Mouse (Mus musculus): ENCODE data around the gene Mroh2a.
A peak's percentile ranks its signal among the peaks of the same experiment; 100 is the strongest.

Mroh2a gene

DNA sequence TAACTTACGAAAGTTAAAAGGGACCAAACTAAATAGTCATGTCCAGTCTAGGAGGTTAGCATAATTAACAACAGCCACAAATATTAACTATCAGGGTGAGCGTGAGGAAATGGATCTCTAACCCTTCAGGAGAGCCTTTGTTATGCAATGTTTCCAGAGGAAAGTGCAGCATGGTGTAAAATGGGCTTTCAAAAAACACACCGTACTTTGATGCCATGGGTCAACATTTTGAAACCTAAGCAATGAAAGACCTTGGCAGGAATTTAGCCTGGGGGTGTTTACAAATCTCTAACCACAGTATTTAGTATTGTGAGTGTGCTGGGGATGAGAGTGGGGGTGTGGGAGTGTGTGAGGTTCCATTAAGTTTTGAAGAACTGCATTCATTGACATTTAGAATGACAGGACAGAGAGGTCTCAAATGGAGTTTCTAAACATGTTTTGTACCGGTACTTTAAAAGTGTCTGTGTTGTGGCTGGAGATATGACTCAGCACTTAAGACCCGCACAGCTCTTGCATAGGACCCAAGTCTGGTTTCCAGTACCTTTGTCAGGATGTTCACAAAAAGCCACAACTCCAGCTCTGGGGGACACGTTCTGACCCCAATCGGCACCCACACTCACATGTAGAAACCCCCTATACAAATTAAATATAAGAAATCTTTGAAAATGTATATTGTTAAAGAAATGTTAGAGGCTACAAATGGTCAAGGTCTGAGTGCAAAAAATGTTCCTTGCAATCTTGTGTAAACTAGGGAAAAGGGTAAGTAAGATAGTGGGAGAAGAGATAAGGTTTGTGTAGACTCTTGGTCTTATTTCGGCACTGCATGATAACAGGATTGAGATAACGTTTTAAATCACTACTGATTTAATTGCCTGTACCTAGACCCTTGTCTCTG lies 52.6 kb downstream of the Mroh2a start:
- DNase-seq, result no peak

- DNase-seq, result no peak
Measured at GRCm38 (mm10) chr1:88280006-88280690, 53.4 kb downstream of the Mroh2a start.

- DNase-seq, result no peak
Measured at GRCm38 (mm10) chr1:88282301-88282700, 55.5 kb downstream of the Mroh2a start.

DNA sequence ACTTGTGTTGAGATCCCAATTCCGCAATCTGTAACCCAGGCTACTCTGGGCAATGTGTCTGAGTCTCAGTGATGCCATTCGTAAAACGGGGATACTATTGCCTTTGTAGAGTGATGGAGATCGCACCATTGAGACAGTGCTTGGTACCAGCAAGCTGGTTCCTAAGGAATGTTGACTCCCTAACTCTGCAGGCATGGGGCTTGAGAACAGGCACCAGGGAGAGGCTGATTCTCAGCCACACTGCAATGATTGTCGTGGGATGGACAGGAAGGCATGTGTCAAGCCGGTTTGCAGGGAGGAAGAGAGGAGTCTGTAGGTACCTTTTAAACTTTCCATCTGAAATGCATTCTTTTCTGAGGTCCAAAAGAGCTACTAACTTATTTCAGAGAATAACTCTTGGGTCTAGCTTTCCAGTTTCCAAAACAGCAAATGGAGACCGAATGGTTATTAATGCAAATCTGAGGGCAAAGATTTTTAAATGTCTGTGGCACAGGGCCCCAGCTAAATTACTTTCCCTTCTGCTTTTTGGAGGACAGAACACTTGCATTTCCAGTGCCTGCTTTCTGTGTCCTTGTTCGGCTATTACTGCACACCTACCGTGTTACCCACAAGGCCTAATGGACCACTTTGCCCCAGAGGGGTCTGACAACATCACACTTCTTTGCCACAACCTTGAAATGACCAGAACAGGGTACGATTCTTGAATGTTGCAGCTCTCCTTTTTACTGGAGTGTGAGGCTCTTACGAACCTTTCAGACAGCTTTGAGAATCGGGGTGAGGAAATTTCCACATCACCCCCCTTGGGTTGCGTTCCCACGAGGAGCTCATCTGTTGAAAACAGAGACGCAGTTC lies 56.8 kb downstream of the Mroh2a start:
- no peak for DNase-seq

DNA sequence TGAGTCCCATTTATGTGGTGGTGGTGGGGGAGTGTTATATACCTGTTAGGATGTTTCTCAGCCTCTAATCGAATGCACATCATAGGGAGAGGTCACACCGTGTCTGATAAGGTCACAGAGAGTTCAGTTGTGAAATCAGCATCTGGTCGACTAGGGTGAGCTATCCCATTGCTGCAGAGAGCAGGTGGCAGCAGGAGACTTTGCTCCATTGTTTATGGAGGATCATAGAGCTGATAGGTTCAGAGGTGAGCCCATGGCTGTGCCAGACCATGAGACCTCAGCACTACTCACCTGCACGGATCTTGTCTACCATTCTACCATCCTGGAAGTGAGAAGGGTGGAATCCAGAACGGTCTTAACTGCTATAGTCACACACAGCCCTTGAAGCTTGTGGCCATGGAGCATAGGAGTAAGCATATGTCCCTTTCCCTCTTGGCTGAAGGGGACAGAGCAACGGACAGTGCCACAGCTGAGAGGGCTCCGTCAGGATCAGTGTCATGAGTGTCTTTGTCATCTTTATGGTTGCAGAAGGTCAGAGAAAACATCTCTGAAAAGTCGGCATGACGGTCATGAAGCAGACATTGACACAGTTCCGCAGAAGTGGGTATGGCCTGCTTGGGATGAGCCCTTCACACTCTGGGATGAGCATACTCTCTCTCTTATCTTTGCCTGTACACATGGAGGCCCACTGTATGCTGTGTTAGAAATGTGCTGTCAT lies 57.6 kb downstream of the Mroh2a start:
- no peak for DNase-seq

GRCm38 (mm10) chr1:88284946-88285320 lies 58.1 kb downstream of the Mroh2a start:
- DNase-seq, result no peak

GRCm38 (mm10) chr1:88285652-88286051 lies 58.9 kb downstream of the Mroh2a start:
- no peak for DNase-seq

DNA sequence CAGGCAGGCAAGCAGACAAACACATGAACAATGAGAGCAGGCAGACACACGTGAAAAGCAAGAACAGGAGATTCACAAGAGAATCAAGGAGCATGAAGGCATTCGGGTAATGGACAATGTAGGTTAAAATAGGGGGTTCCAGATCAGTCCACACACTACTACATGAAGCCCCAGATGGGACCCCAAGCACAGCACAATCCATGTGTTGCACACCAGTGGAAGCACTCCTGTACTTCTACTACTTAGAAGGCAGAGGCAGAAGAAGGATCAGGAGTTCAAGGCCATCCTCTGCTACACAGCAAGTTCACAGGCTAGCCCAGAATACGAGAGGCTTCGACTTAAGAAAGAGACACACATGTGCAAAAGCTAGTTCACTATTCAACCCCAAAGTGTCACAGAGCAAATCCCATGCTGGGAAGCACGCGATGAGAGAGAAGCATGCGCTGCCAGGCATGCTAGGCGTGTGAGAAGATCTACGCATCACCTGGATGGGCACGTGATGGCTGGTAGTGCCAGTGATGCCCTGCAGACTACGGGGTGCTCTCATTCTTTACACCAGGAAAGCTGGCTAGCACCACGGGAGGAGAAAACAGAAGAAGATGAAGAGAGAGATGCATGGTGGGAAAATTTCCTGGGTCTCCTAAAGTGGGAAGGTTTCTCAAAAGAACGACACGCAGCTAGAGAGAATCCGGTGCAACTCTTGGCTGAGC lies 59.5 kb downstream of the Mroh2a start:
- no peak for DNase-seq

GRCm38 (mm10) chr1:88286887-88287696 lies 60.3 kb downstream of the Mroh2a start:
- DNase-seq, result no peak

DNA sequence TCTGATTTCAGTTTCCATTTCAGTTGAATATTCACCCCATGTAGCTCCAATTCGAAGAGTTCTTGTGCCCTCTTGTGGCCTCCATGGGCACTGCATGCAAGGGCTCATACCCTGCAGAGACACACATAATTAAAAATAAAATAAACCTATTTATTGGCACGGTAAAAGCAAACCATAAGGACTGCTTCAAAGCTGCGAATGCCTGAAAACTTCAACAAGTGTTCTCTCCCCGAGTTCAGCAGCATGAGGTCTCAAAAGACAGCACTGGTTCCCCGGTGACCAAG lies 60.9 kb downstream of the Mroh2a start:
- peak; percentile 78 for DNase-seq

GRCm38 (mm10) chr1:88288056-88288788 lies 61.4 kb downstream of the Mroh2a start:
- no peak for DNase-seq

- DNase-seq, result no peak
Measured at GRCm38 (mm10) chr1:88288789-88289127, 62.0 kb downstream of the Mroh2a start.

DNA sequence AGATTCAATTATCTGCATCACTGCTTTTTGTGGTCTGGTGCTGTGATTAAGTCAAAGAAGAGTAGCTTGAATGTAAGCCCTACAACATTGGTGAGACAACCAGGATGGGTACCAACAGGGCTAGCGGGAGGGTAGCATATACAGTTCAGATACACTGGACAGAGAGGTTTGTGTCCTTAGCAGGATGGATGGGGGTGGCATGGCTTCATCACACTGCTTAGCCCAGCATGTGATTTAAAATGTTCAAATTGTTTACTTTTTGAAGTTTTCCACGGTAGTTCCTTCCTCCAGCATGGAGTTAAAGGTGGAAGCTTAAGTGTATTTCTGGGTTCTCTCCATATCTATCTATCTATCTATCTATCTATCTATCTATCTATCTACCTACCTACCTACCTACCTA lies 62.4 kb downstream of the Mroh2a start:
- DNase-seq, result no peak

GRCm38 (mm10) chr1:88289917-88290316 lies 63.1 kb downstream of the Mroh2a start:
- peak; percentile 73 for DNase-seq

- no peak for DNase-seq
Measured at GRCm38 (mm10) chr1:88290511-88290910, 63.7 kb downstream of the Mroh2a start.

DNA sequence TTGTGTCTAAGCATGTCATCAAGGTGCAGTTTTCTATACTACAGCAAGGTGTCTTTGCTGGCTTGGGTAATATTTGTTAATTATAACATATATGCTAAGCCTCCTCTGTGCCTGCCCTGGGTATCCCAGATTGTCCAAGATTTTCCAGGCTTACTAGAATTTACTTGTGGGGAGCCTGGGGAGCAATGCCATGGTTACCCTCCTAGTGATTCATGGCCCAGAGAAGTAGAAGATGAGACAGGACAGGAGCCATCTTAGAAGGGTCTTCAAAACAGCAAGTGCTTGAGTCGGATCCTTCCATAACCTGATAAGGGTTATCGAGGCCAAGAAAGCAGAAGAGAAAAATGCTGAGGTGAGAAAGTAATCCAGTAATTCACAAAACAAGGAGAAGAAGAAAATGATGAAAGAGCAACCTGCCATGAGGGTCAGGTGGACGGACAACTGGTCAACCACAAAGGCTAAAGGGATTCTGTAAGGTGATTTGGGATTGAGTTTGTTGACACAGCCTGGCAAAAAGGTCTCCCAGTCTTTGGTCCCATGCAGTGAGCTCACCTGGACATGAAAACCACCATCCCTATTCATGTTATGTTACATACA lies 64.7 kb downstream of the Mroh2a start:
- no peak for DNase-seq

- no peak for DNase-seq
Measured at GRCm38 (mm10) chr1:88292057-88292456, 65.3 kb downstream of the Mroh2a start.

DNA sequence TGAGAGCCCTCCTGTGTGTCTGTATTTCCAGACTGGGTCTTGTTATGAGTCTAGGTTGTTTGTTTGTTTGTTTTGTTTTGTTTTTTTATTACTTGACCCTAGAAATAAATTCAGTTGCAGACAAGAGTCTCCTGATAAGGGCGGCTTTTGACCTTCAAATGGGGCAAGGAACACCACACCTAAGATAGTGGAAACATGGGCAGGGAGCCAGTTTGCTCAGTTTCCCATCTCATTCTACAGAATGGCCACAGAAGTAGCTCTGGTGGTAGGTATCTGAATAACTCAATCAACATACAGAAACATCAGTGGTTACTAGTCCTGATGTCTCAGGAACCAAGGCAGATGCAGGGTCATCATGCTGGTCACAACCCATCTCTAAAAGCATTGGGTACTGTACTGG lies 67.9 kb downstream of the Mroh2a start:
- no peak for DNase-seq

DNA sequence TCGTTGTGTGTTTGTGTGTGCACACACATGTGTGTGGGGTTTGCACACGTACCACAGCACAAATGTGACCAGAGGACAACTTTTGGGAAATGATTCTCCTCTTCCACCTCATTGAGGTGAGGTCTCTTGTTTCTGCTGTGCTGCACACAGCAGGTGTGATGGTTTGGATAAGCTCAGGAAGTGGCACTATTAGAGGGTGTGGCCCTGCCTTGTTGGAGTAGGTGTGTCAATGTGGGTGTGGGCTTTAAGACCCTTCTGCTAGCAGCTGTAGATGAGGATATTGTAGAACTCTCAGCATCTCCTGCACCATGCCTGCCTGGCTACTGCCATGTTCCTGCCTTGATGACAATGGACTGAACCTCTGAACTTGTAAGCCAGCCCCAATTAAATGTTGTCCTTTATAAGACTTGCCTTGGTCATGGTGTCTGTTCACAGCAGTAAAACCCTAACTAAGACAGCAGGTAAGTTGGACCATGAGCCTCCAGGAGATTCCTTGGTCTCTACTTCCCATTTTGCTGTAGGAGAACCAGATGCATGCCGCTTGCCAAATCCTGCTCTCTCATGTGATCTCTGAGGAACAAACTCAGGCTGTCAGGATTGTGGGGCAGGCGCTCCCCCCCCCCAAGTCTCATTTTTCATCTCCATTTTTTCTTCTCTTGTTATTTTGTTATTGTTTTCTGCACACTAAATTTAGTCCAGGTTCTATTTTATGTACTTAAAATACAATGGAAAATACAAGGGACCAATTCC lies 69.6 kb downstream of the Mroh2a start:
- no peak for DNase-seq
